Mouse (Mus musculus) lung, adult 2 months (tissue): Measurements from ENCODE around the gene Cnksr2.

Experiments
- CTCF ChIP-seq: fragments of 200-500 bp; IDR thresholded peaks from 2 replicates; pipeline ENCODE4 v1.5.1; 2011; ENCODE audit warnings: mild to moderate bottlenecking, low read length, control low read depth; ENCODE audit not compliant: insufficient read depth
- POLR2A ChIP-seq: fragments of 200-500 bp; IDR thresholded peaks from 2 replicates; pipeline ENCODE4 v1.6.1; 2011; ENCODE audit warnings: low read depth, mild to moderate bottlenecking, control low read depth, low read length, borderline replicate concordance; ENCODE audit errors: extremely low read depth

DNA sequence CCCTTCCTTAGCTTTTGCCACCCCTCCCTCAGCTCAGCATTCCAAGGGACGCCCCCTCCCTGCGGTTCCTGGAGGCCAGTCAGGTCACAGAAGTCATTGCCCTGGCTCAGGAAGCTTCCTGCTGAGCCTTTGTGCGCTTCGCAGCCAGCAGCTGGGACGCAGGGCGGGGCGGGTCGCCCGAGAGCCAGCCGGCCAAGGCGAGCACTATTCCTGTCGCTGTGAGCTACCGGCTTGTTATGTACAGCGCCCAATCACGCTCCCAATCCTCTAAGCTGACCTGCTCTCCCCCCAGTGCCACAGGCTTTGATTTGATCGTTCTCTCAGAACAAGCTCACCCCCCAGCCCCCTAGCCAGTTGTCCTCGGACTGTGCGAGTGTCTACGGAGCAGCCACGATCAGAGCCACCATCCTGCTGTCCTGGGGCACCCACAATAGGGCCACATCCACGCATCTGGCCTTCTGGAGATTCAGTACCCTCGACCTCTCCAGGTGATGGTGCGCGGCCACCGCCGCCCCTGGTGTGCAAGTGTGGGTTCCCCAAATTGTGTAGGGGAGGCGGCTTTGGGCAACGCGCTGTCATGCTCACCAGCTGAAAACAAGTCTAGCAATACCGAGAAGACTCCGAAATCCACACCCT is 225.4 kb downstream of the Cnksr2 start:
- TF ChIP-seq POLR2A (no peak), CTCF (no peak)
